Comparison of ENCODE assay signal across 8 mouse cellular contexts in genomic region chr17:80800877-80801276, GRCm38 (mm10).
A peak's percentile ranks its signal among the peaks of the same experiment; 100 is the strongest.
DNase-seq lines count a peak whose midpoint lies in the region; ATAC-seq lines count a peak whose summit lies in the region.
"Had no signal": no experiment of that assay in that cellular context is flagged by ENCODE, and none has a peak within 500 bp of the region (broad histone marks: within the 10 kb centered on the region; RNA-seq: fewer than 3 reads in every experiment).

No protein-coding gene starts in this region.

- no peaks in the 10 kb centered on the region for H3K36me3 ChIP-seq in kidney, embryonic 15.5 days
- no peaks in the 10 kb centered on the region for H3K36me3 ChIP-seq in embryonic facial prominence, embryonic 10.5 days (replicated peaks)
- no peaks in the 10 kb centered on the region for H3K36me3 ChIP-seq in liver, embryonic 13.5 days
- H3K36me3 ChIP-seq: midbrain, embryonic 12.5 days had no signal

- no peak for ATAC-seq in kidney, embryonic 15.5 days (replicated peaks; ENCODE audit: low FRiP score)
- no peak for ATAC-seq in liver, embryonic 13.5 days (ENCODE audit: low read depth)

- H3K4me2 ChIP-seq in kidney, embryonic 15.5 days = no peak overlapping the region
- H3K4me2 ChIP-seq in liver, embryonic 13.5 days = 0 out of 2 replicates have a peak overlapping the region, but pooled peaks have one; percentile 10
- H3K4me2 ChIP-seq: midbrain, embryonic 12.5 days had no signal

- no peaks in the 10 kb centered on the region for H3K9me3 ChIP-seq in kidney, embryonic 15.5 days (replicated peaks)
- H3K9me3 ChIP-seq in embryonic facial prominence, embryonic 10.5 days = no peaks in the 10 kb centered on the region
- H3K9me3 ChIP-seq in liver, embryonic 13.5 days (replicated peaks) = no peaks in the 10 kb centered on the region
- H3K9me3 ChIP-seq: midbrain, embryonic 12.5 days had no signal

- peak overlapping the region; percentile 70; the same call in 1 of the 2 replicates for H3K27ac ChIP-seq in kidney, embryonic 15.5 days
- H3K27ac ChIP-seq in embryonic facial prominence, embryonic 10.5 days (replicated peaks) = 0 out of 2 replicates have a peak overlapping the region, but pooled peaks have one; percentile 35
- no peak overlapping the region for H3K27ac ChIP-seq in liver, embryonic 13.5 days
- H3K27ac ChIP-seq: midbrain, embryonic 12.5 days had no signal

- H3K27me3 ChIP-seq in kidney, embryonic 15.5 days = no peaks in the 10 kb centered on the region
- H3K27me3 ChIP-seq in embryonic facial prominence, embryonic 10.5 days (replicated peaks; ENCODE audit: low read depth, poor library complexity, severe bottlenecking) = no peaks in the 10 kb centered on the region
- H3K27me3 ChIP-seq in liver, embryonic 13.5 days = 0 out of 2 replicates have a peak, but pooled peaks cover 5% of the 10 kb centered on the region
- H3K27me3 ChIP-seq: midbrain, embryonic 12.5 days had no signal

- peaks cover 30% of the 10 kb centered on the region for H3K4me1 ChIP-seq in kidney, embryonic 15.5 days
- peaks cover 21% of the 10 kb centered on the region for H3K4me1 ChIP-seq in embryonic facial prominence, embryonic 10.5 days
- peaks cover 4% of the 10 kb centered on the region; the same call in 1 of the 2 replicates for H3K4me1 ChIP-seq in liver, embryonic 13.5 days (replicated peaks)

- no peak overlapping the region for H3K4me3 ChIP-seq in kidney, embryonic 15.5 days (replicated peaks)
- no peak overlapping the region for H3K4me3 ChIP-seq in embryonic facial prominence, embryonic 10.5 days
- no peak overlapping the region for H3K4me3 ChIP-seq in liver, embryonic 13.5 days (replicated peaks)
- H3K4me3 ChIP-seq: midbrain, embryonic 12.5 days had no signal

- WGBS in kidney, embryonic 15.5 days = 69% methylated on average over 13 of the region's 13 CpGs
- WGBS in embryonic facial prominence, embryonic 10.5 days = 79% methylated on average over 13 of the region's 13 CpGs
- WGBS in liver, embryonic 13.5 days (ENCODE audit: insufficient replicate concordance) = 42% methylated on average over 13 of the region's 13 CpGs

- no peak overlapping the region for H3K9ac ChIP-seq in kidney, embryonic 15.5 days
- H3K9ac ChIP-seq in liver, embryonic 13.5 days = no peak overlapping the region
- H3K9ac ChIP-seq: midbrain, embryonic 12.5 days had no signal

- no peak for DNase-seq in kidney, adult 8-10 months
- peak; percentile 41 for DNase-seq in brain, adult 2 months (ENCODE audit: low read depth, low spot score)
- DNase-seq in embryonic facial prominence, embryonic 10.5 days (ENCODE audit: low spot score) = no peak
- no peak for DNase-seq in liver, embryonic 13.5 days
- DNase-seq in ovary, postnatal 36 days (ENCODE audit: low spot score) = no peak
- no peak for DNase-seq in right cerebral cortex, postnatal 14 days
